Mouse (Mus musculus): ENCODE measurements around the gene Pmm1.
"Not testable (repeated sequence)": the region's sequence is repeated elsewhere in the genome, so short reads cannot be mapped to it uniquely, and the experiment has no call there.

Gene Pmm1

GRCm38 (mm10) chr15:81926446-81926822, 34.3 kb downstream of the Pmm1 start:
- no peak for DNase-seq (ENCODE audit: low spot score)

DNA sequence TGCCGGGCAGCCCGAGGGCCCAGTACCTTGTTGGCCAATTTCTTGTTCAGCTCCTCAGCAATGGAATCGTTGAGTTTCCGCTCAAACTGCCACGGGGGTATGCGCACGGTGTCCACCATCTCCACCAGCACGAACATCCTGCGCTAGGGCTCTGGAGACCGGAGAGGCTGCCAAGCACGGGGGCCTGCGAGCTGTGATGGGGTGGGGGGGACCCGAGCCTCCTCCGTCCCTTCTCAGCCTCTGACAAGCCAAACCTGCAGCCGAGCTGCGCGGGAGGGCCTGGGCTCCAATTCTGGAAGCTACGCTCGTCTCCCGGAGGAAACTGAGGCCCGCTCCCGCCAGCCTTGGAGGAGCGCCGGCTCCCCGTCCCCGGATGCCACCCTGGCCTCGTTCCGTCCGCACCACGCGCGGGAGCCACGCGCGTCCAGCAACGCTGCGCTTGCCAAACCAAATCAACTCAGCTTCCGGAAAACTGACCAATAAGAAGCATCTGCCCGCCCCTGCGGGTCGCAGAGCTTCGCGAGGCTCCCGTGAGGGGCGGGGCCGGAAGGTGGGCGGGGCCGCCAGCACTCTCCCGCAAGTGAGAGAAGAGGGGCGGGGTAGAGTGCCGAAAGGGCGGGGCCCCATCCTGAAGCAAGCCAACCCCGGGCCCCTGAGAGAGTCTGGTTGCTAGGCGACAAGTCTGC, 34.8 kb downstream of the Pmm1 start, which contains the start of gene Polr3h:
Polr3h (minus strand) TSS at position 481 of the 686 bp plus-strand sequence.
- peak; percentile 89 for DNase-seq (ENCODE audit: low spot score)

DNA sequence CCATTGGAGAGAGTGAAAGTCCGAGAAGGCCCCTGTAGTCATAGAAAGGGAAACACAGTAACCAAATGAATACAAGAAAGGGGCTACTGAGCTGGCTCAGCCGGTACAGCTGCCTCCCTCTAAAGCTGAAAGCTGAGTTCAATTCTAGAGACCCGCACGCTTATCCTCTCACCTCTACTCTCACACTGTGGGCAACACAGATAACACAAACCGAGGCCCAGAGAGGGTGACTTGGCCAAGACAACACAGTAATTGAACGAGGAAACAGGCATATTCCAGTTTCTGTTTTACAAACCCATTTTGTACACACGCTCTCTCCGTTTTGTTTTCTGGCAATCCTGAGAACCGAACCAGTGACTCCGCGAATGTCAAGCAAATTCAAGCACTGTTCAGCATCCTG, 35.8 kb downstream of the Pmm1 start:
- DNase-seq (ENCODE audit: low spot score) = no peak

DNA sequence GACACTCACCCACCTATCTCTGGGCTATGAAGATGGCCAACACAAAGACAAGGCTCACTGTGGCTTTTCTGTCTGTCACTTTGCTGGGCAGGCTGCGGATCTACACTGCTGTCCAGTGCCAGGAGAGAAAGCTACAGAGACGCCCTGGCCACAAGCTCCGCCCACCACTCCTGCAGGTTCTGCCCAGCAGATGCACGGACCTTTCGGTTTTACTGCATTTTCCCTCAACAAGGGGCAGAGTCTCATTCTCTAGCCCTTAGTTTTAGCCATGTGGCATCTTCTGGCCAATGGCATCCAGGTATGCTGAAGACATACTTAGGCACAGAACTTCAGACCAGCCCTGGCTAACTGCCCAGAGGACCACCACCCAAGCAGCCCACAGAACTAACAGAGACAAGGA, 39.5 kb downstream of the Pmm1 start:
- no peak for DNase-seq (ENCODE audit: low spot score)

GRCm38 (mm10) chr15:81920546-81921217, 40.0 kb downstream of the Pmm1 start:
- no peak for DNase-seq (ENCODE audit: low spot score)

- DNase-seq (ENCODE audit: low spot score) = no peak
These were observed 41.7 kb downstream of the Pmm1 start for GRCm38 (mm10) chr15:81919062-81919461.

- peak; percentile 55 for DNase-seq (ENCODE audit: low spot score)
These were observed 42.9 kb downstream of the Pmm1 start for GRCm38 (mm10) chr15:81917621-81918463.

- no peak for DNase-seq (ENCODE audit: low spot score)
These were observed 43.5 kb downstream of the Pmm1 start for GRCm38 (mm10) chr15:81917201-81917600.

- DNase-seq (ENCODE audit: low spot score) = no peak
These were observed 45.1 kb downstream of the Pmm1 start for GRCm38 (mm10) chr15:81915663-81916062.

DNA sequence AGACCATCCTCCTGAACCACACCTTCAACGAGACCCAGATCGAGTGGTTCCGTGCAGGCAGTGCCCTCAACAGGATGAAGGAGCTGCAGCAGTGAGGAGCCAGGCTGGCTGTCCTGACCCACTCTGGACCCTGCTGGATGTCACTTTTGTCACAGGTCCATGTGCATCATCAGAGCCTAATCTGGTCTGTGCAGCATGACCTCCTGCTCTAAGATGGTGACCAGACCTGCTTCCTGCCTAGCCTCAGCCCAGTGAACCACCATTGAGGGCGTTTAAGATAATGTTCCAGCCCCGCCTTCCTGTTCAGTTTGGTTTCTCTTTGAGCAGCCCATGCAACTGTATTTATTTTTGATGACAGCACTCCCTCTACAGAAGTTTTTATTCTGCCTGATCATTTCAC, 46.1 kb downstream of the Pmm1 start:
- no peak for DNase-seq (ENCODE audit: low spot score)

DNA sequence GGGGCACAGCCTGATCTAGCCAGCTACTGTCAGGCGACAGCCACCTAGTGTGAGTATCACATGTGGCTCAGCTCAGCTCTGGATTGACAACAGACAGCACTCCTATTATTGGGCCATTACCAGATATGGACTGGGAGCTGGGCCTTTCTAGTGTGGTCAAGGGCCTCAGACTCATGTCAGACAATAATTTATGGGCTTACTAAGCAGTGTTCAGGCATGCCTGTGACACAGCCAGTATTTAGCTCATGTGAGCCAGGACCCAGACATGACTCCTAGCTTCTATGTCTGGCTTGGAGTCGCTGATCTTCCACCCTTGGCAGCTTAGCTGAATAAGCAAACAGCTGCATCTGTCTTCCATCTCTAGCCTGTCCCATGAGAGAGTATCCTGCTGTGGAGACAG, 48.2 kb downstream of the Pmm1 start:
- DNase-seq (ENCODE audit: low spot score) = no peak

- not testable (repeated sequence) for DNase-seq (ENCODE audit: low spot score)
These were observed 52.0 kb downstream of the Pmm1 start for GRCm38 (mm10) chr15:81908767-81909166.

DNA sequence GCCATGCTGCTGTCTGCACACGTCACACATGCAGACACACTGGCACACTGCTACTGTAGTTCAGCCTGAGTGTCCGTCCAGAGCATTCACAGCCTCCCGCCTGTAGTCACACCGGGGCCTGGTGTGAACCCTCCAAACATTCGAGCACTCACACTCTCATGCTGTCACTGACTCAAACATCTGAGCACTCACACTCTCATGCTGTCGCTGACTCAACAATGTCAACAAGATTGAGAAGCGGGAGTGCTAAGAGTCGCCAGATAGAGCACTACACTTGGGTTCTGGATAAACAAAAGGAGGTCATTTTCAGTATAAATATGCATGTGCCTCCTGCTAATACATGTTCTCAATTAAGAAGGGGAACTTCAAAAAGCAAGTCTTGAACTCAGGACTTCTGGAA, 52.8 kb downstream of the Pmm1 start:
- no peak for DNase-seq (ENCODE audit: low spot score)

DNA sequence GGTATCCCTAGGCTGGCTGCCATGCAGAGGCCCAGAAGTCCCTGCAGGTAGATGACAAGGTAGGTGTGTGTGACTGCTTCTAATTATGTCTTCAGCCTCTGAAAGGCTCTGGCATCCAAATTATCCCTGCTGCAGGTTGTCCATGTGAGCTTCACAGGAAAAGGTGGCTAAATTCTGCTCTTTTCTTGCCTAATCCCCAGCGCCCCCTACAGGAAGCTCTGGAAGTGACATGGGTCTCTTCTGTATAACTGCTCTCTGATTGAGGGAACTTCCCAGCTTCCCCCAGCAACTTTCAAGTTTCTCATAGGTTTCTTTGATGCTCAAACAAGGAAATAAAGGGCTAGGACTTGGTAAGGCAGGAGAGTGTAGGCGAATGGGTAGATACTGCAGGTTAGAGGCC, 55.8 kb downstream of the Pmm1 start:
- peak; percentile 72 for DNase-seq (ENCODE audit: low spot score)
